Mouse (Mus musculus) midbrain, embryonic 11.5 days (tissue): ENCODE data around the gene Klc2. TPM values are rescaled to one million over a fixed set of nuclear protein-coding genes. Genes with fewer than 3 reads are reported as not detected.
"Not testable (repeated sequence)": the region's sequence is repeated elsewhere in the genome, so short reads cannot be mapped to it uniquely, and the experiment has no call there.

ENCODE experiments used
- ATAC-seq: fragments of 200-750 bp; cut with Nextera tagmentation; 2 replicates; pipeline ENCODE4 v1.8.0; 2017; ENCODE audit warnings: moderate TSS enrichment, moderate library complexity; ENCODE audit not compliant: low FRiP score
- DNase-seq: peaks from one replicate; pipeline ENCODE4 v3.0.0; 2015; ENCODE audit warnings: low spot score; ENCODE audit errors: missing footprints
- H3K27ac ChIP-seq: fragments of 300-500 bp; sonication (generic); 2 replicates; pipeline ENCODE4 v1.5.1; 2014; ENCODE audit warnings: low read depth, low read length
- H3K27me3 ChIP-seq: fragments of 300-500 bp; sonication (generic); 2 replicates; pipeline ENCODE4 v1.6.1; 2014; ENCODE audit warnings: mild to moderate bottlenecking, low read length, moderate library complexity, mixed read lengths; ENCODE audit not compliant: control insufficient read depth, insufficient read depth
- H3K36me3 ChIP-seq: fragments of 300-500 bp; sonication (generic); 2 replicates; pipeline ENCODE4 v1.6.1; 2014; ENCODE audit warnings: mild to moderate bottlenecking, low read length, moderate library complexity, mixed read lengths; ENCODE audit not compliant: control insufficient read depth, insufficient read depth
- H3K4me1 ChIP-seq: fragments of 300-500 bp; sonication (generic); 2 replicates; pipeline ENCODE4 v1.6.1; 2014; ENCODE audit warnings: low read length; ENCODE audit not compliant: control insufficient read depth, insufficient read depth
- H3K4me2 ChIP-seq: fragments of 300-500 bp; sonication (generic); 2 replicates; pipeline ENCODE4 v1.6.1; 2014; ENCODE audit warnings: mild to moderate bottlenecking, moderate library complexity
- H3K4me3 ChIP-seq: fragments of 300-500 bp; sonication (generic); 2 replicates; pipeline ENCODE4 v1.5.1; 2014; ENCODE audit warnings: low read depth, low read length
- H3K9ac ChIP-seq: fragments of 300-500 bp; sonication (generic); 2 replicates; pipeline ENCODE4 v1.6.1; 2014; ENCODE audit warnings: low read length
- H3K9me3 ChIP-seq: fragments of 300-500 bp; sonication (generic); 2 replicates; pipeline ENCODE4 v1.6.1; 2016; ENCODE audit warnings: low read length; ENCODE audit not compliant: control insufficient read depth
- WGBS: fragments of 180-500 bp; shearing (Covaris S2); extraction: QIAGEN DNeasy Blood & Tissue Kit; methylation state at CpG from one replicate; pipeline ENCODE4 v1.1.7; 2014; 5-methylcytosine and 5-hydroxymethylcytosine counted together
- polyA plus RNA-seq: library from polyadenylated mRNA; unstranded; fragments of >200 nt; fragmentation: Nextera tagmentation; extraction: Ambion mirVana; gene quantifications from 2 replicates; pipeline ENCODE4 v1.2.1, GENCODE M21; 2014

Klc2 gene
- polyA plus RNA-seq, result 24.4 and 25.0 TPM in 2 replicates

GRCm38 (mm10) chr19:5118384-5118698, at the start of gene Klc2:
Klc2 (minus strand) TSS chr19:5118560.
- peaks cover 10% of the 10 kb centered on the region for H3K4me1 ChIP-seq
- WGBS, result under 1% methylated on average over 18 of the region's 18 CpGs

DNA sequence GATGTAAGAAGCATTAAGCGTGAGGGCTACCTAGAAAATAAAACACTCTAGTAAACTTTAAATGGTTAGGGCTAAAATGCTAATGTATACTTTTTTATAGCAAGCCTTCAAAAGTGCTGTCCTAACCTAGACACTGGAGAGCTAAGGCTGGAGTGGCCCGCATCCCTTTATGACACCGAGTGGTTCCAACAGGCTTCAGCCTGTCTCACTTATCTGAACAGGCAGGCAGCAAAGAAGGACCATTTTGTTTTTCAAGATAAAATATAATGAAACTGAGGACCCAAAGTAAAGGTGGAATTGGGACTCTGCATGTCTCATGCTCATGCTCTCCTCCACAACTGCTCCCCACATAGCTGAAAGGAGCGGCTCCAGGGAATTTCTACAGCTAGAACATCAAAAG, 49.1 kb upstream of the Klc2 start:
- no peaks in the 10 kb centered on the region for H3K9me3 ChIP-seq
- 93% methylated on average over 4 of the region's 4 CpGs for WGBS
- no peaks in the 10 kb centered on the region for H3K36me3 ChIP-seq
- no peak for DNase-seq
- no peaks in the 10 kb centered on the region for H3K27me3 ChIP-seq
- no peak overlapping the region for H3K4me3 ChIP-seq
- ATAC-seq, result no peak
- H3K9ac ChIP-seq, result no peak overlapping the region
- no peak overlapping the region for H3K4me2 ChIP-seq
- H3K4me1 ChIP-seq, result no peaks in the 10 kb centered on the region
- H3K27ac ChIP-seq, result no peak overlapping the region

More at GRCm38 (mm10) chr19:5118384-5118698, at the start of gene Klc2:
- peaks cover 2% of the 10 kb centered on the region; the same call in 1 of the 2 replicates for H3K27me3 ChIP-seq
- H3K36me3 ChIP-seq, result peaks cover 4% of the 10 kb centered on the region; the same call in 1 of the 2 replicates
- H3K27ac ChIP-seq, result peak within 1 kb of the TSS; percentile 66
- no peaks in the 10 kb centered on the region for H3K9me3 ChIP-seq
- peak within 1 kb of the TSS; percentile 87 for H3K4me3 ChIP-seq
- no peak for DNase-seq
- H3K4me2 ChIP-seq, result peak within 1 kb of the TSS; percentile 85
- peak within 1 kb of the TSS; percentile 82 for H3K9ac ChIP-seq
- peak; percentile 94 for ATAC-seq

GRCm38 (mm10) chr19:5164380-5164779, 46.0 kb upstream of the Klc2 start:
- peak; percentile 87 for DNase-seq
- H3K9ac ChIP-seq, result no peak overlapping the region
- no peaks in the 10 kb centered on the region for H3K27me3 ChIP-seq
- no peak for ATAC-seq
- H3K4me3 ChIP-seq, result no peak overlapping the region
- no peaks in the 10 kb centered on the region for H3K36me3 ChIP-seq
- 67% methylated on average over 2 of the region's 2 CpGs for WGBS
- no peaks in the 10 kb centered on the region for H3K9me3 ChIP-seq
- H3K27ac ChIP-seq, result no peak overlapping the region
- no peaks in the 10 kb centered on the region for H3K4me1 ChIP-seq
- no peak overlapping the region for H3K4me2 ChIP-seq

DNA sequence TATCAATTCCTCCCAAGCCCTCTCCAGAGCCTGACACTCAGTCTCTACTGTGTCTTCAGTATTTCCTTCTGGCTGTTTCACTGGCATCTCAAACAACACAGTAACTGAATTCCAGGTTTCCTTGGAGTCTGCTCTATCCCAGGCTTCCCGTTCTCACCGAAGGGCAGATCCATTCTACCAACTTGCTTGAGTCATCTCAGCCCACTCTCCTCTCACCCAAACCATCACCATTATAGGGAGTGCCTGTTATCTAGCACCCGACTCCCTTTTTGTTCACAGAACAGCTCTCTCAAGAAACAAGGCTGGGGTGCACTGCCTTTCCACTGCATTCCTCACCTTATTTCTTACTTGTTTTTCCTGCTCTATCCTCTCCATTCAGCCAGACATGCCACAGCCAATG, 43.6 kb upstream of the Klc2 start:
- no peak overlapping the region for H3K9ac ChIP-seq
- DNase-seq (no peak), ATAC-seq (no peak)
- no peaks in the 10 kb centered on the region for H3K9me3 ChIP-seq
- H3K4me1 ChIP-seq, result no peaks in the 10 kb centered on the region
- no peak overlapping the region for H3K4me3 ChIP-seq
- H3K4me2 ChIP-seq, result no peak overlapping the region
- H3K27me3 ChIP-seq, result no peaks in the 10 kb centered on the region
- no peaks in the 10 kb centered on the region for H3K36me3 ChIP-seq
- WGBS, result 93% methylated on average over 3 of the region's 3 CpGs
- H3K27ac ChIP-seq, result no peak overlapping the region

- DNase-seq (no peak), ATAC-seq (no peak)
- no peaks in the 10 kb centered on the region for H3K27me3 ChIP-seq
- H3K4me1 ChIP-seq, result no peaks in the 10 kb centered on the region
- no peak overlapping the region for H3K4me3 ChIP-seq
- no peaks in the 10 kb centered on the region for H3K36me3 ChIP-seq
- H3K9ac ChIP-seq, result no peak overlapping the region
- no peak overlapping the region for H3K4me2 ChIP-seq
- H3K27ac ChIP-seq, result no peak overlapping the region
- 90% methylated on average over 6 of the region's 6 CpGs for WGBS
- H3K9me3 ChIP-seq, result no peaks in the 10 kb centered on the region
Observed at GRCm38 (mm10) chr19:5152261-5152660, 33.9 kb upstream of the Klc2 start.

DNA sequence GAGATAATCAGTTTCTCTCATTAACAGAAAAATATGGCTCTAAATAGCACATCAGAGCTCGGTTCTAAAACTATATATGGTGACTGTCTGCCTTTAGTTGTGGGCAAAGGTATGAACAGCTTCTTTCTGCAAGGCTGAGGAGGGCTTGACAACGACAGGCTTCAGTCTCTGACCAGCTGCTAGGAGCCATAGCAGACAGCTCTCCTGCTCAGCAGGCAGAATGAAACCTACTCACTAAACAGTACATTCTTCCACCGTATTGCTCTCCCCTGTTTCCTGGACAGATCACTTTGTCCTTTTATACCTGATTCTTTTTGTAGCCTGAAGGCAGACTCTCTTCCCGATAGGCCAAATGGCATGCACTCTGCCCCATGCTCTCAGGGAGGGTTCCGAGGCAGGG, 33.4 kb upstream of the Klc2 start:
- WGBS, result 88% methylated on average over 5 of the region's 5 CpGs
- DNase-seq (no peak), ATAC-seq (no peak)
- no peak overlapping the region for H3K9ac ChIP-seq
- no peak overlapping the region for H3K4me3 ChIP-seq
- H3K27ac ChIP-seq, result no peak overlapping the region
- H3K4me2 ChIP-seq, result no peak overlapping the region
- H3K4me1 ChIP-seq, result no peaks in the 10 kb centered on the region
- no peaks in the 10 kb centered on the region for H3K9me3 ChIP-seq
- no peaks in the 10 kb centered on the region for H3K27me3 ChIP-seq
- no peaks in the 10 kb centered on the region for H3K36me3 ChIP-seq

GRCm38 (mm10) chr19:5151331-5151730, 33.0 kb upstream of the Klc2 start:
- no peaks in the 10 kb centered on the region for H3K36me3 ChIP-seq
- no peak overlapping the region for H3K9ac ChIP-seq
- H3K27ac ChIP-seq, result no peak overlapping the region
- DNase-seq (peak; percentile 94), ATAC-seq (no peak)
- H3K4me1 ChIP-seq, result no peaks in the 10 kb centered on the region
- H3K27me3 ChIP-seq, result no peaks in the 10 kb centered on the region
- H3K4me3 ChIP-seq, result no peak overlapping the region
- 42% methylated on average over 3 of the region's 3 CpGs for WGBS
- no peaks in the 10 kb centered on the region for H3K9me3 ChIP-seq
- no peak overlapping the region for H3K4me2 ChIP-seq

- DNase-seq (no peak), ATAC-seq (no peak)
- H3K9ac ChIP-seq, result no peak overlapping the region
- no peak overlapping the region for H3K4me2 ChIP-seq
- no peak overlapping the region for H3K4me3 ChIP-seq
- no peaks in the 10 kb centered on the region for H3K27me3 ChIP-seq
- no peaks in the 10 kb centered on the region for H3K4me1 ChIP-seq
- no peak overlapping the region for H3K27ac ChIP-seq
- WGBS, result 92% methylated on average over 6 of the region's 6 CpGs
- no peaks in the 10 kb centered on the region for H3K9me3 ChIP-seq
- H3K36me3 ChIP-seq, result no peaks in the 10 kb centered on the region
Observed at GRCm38 (mm10) chr19:5150358-5150757, 32.0 kb upstream of the Klc2 start.

DNA sequence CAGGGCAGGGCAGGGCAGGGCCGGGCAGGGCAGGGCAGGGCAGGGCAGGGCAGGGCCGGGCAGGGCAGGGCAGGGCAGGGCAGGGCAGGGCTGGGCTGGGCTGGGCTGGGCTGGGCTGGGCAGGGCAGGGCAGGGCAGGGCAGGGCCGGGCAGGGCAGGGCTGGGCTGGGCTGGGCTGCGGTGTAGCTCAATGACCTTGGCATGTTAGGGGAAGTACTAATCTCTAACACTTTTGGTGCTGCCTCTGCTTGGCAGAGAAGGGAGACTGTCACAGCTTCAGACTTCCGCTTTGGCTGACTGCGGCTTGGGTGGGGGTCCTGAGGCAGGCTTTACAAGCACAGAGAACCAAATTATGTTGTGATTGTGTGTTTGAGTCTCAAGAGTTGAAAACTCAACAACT, 30.7 kb upstream of the Klc2 start:
- not testable (repeated sequence) for ATAC-seq

GRCm38 (mm10) chr19:5139640-5140039, 21.3 kb upstream of the Klc2 start:
- Histone ChIP-seq H3K36me3 (no peaks in the 10 kb centered on the region), H3K9me3 (no peaks in the 10 kb centered on the region), H3K9ac (no peak overlapping the region), H3K4me1 (no peaks in the 10 kb centered on the region), H3K27ac (no peak overlapping the region), H3K4me2 (no peak overlapping the region), H3K27me3 (no peaks in the 10 kb centered on the region), H3K4me3 (no peak overlapping the region)
- ATAC-seq (no peak), DNase-seq (peak; percentile 92)
- WGBS, result 0% methylated on average over 2 of the region's 2 CpGs

More for the DNA sequence above, 30.7 kb upstream of the Klc2 start:
- DNase-seq, H3K9me3 ChIP-seq, H3K27me3 ChIP-seq, H3K4me2 ChIP-seq, H3K9ac ChIP-seq, H3K4me1 ChIP-seq, H3K36me3 ChIP-seq, H3K4me3 ChIP-seq, H3K27ac ChIP-seq: not testable (repeated sequence)
- 96% methylated on average over 3 of the region's 6 CpGs for WGBS
